In the genomic region with DNA sequence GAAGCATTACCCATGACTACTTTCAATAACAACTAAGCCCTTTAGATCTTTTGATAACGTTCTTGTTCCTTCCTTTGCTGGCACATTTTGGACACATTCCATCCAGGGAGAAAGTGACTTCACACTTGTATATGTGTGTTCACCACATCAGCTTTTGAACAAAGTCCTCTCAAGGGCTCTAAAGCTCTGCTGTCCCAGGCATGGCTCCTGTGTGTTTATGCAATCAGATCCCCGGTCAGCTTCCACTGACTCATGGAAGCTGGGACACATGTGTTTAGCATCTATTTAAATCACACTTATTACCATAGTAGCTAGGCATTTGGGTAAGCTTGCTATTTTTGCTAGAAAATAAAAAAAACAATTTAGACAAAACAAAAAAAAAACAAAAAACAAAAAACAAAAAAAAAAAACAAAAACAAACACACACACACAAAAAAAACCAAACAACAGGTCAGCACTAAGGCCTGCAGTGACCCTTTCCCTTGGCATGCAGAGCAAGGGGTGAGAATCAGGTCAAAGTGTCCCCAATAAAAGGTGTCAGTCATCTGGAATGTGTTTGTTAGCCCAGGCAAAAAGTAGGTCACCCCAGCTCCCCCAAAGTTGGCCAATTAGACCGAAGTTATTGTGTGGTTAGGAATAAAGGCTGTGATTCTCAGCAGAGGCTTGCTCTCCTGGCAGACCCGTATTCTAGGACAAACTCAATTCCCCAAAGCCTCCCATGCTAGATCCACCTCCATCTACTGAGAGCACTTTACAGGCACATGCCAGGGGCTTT, we compare ENCODE assay signal across 9 mouse cellular contexts.
DNase-seq lines count a peak whose midpoint lies in the region.
"Had no signal": no experiment of that assay in that cellular context is flagged by ENCODE, and none has a peak within 500 bp of the region (broad histone marks: within the 10 kb centered on the region; RNA-seq: fewer than 3 reads in every experiment).

No protein-coding gene starts in this region.

- DNase-seq in gastrocnemius, postnatal 25 days: peak; percentile 5
- no peak for DNase-seq in gastrocnemius, postnatal 10 days
- DNase-seq in lung, postnatal 10 days: peak; percentile 14
- no peak for DNase-seq in lung, postnatal 25 days (ENCODE audit: low spot score)
- DNase-seq in layer of hippocampus, adult 8-10 months (ENCODE audit: low spot score in 2 of 2): peak; percentile 27 to 50
- DNase-seq in skeletal muscle tissue, adult 2 months (ENCODE audit: low read depth, low spot score): peak; percentile 21
- DNase-seq in thymus, postnatal 14 days: no peak
- DNase-seq: gastrocnemius, postnatal 14 days; heart, postnatal 36 days had no signal

Comparison
In these comparisons a context has a peak if more than half of its experiments do, and no peak if none do; other contexts are left out.
1. DNase-seq: peak in gastrocnemius, postnatal 25 days (single experiment), lung, postnatal 10 days (single experiment), layer of hippocampus, adult 8-10 months (2 of 2) and skeletal muscle tissue, adult 2 months (single experiment); none in gastrocnemius, postnatal 10 days (single experiment), lung, postnatal 25 days (single experiment) and thymus, postnatal 14 days (single experiment).